Mouse (Mus musculus): ENCODE measurements around the gene Cbr2.

- no peak for TF ChIP-seq CTCF (IDR thresholded peaks at IDR 0.05; ENCODE audit: low read depth)
- TF ChIP-seq EP300 (IDR thresholded peaks at IDR 0.05; ENCODE audit: low read depth) = no peak
These were observed 49.2 kb downstream of the Cbr2 start for GRCm38 (mm10) chr11:120682683-120683082.
